Mouse (Mus musculus) CD4-positive, CD25-positive, alpha-beta regulatory T cell, adult 4 months (primary cell): ENCODE results near the gene Tpst2. TPM values are rescaled to one million over a fixed set of nuclear protein-coding genes. Genes with fewer than 3 reads are reported as not detected.

ENCODE experiments used
- ATAC-seq: one replicate; pipeline ENCODE4 v1.8.0; 2017
- polyA plus RNA-seq, 2 experiments: library from polyadenylated mRNA; unstranded; fragments of 100-300 nt; shearing (Covaris generic); gene quantifications; one replicate each; pipeline ENCODE4 v1.2.1; 2017

The Tpst2 gene
- polyA plus RNA-seq, 2 experiments from 2014 or later, result 58.0 to 61.9 TPM

- no peak for ATAC-seq
Measured at GRCm38 (mm10) chr5:112255426-112255825, 21.1 kb upstream of the Tpst2 start, which contains the start of gene Crybb1. Gene Crybb1, plus strand, starts transcription at chr5:112255815.

DNA sequence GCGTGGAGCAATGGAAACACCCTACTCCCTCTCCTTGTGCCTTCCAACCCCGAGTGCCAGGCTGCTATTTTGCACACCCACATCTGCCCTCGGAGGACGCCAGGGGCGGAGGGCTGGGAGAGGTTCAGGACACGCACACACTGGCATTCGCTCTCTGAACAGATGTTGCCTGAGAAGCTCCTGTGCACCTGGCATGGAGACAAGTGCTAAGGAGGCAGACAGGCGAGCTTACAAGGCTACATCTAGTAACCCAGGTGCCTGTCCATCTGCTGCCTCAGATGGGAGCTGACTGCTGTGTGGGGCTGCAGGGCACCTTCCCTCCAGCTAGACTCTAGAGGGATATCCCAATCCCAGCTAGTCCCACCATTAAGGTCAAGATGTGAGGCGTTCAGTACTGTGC is 20.0 kb upstream of the Tpst2 start:
- ATAC-seq, result no peak

DNA sequence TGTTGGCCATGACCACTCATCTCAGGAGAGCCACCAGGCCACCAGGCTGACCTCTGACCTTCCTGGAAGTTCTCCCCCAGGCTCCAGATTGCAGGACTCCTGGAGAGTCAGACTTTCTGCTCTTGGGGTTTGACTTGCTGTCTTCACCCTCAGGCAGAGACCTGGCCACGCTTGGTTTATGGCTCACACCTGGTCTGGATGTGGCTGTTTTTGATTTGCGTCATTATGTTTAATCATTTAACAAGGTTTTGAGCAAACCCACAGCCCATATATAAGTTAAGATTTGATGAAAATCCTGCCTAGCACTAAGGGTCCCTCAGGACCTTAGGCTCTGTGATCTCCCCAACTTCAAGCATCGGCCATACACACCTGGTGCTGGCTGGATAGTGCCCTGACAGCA is 18.6 kb upstream of the Tpst2 start:
- no peak for ATAC-seq

- ATAC-seq, result no peak
Measured at GRCm38 (mm10) chr5:112259862-112260650, 16.4 kb upstream of the Tpst2 start.

GRCm38 (mm10) chr5:112260818-112261217 is 15.7 kb upstream of the Tpst2 start:
- no peak for ATAC-seq

DNA sequence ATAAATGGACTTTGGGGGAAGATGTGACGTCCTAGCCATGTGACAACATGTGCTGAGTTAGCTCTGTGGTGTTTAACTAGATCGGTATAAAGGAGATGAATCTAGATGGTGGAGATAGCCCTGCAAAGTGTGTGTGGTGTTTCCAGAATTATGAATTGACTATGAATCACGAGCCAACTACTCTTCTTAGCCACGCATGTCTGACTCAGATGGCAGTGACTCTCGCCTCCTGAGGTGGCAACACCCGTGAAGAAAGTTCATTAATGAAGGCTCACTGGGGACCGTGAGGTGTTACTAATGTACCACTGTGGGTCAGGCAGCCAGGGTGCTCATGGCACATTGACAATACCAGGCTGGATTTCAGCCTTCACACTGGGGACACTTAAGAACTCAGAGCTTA is 12.4 kb upstream of the Tpst2 start:
- ATAC-seq, result no peak

DNA sequence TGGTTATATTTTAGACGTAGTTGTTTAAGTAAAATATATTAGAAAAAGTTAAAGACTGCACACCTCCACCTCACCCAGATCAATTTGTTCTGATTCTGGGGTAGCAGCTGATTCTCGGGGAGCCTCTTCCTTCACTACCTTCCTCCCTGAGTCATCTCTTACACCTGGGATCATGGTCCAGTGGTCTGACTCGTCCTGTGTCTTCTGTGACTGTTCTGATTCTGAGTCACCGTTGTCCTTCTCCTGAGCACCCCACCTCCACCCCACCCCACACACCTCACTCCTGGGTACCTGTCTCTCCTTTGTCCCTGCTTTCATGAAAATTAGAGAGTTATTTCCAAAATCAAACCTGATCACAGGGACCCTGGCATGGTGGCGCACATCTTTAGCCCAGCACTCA is 11.4 kb upstream of the Tpst2 start:
- ATAC-seq, result no peak

DNA sequence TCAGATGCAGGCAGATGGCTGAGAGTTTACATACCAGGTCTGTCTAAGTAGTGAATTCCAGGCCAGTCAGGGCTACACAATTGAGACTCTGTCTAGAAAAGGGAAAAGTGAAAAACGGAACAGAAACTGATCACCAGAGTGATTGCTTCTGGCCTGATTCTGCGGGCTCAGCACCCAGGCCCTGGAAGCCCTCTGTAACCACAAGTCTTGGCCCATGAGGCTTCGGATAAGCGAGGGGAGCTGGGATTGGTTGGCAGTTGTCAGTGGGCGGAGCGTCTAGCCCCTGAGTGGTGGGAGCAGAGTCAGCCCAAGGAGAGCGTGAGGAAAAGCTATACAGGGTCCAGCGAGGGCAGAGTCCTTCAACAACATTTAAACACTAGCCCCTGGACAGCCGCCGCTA is 11.0 kb upstream of the Tpst2 start:
- no peak for ATAC-seq

DNA sequence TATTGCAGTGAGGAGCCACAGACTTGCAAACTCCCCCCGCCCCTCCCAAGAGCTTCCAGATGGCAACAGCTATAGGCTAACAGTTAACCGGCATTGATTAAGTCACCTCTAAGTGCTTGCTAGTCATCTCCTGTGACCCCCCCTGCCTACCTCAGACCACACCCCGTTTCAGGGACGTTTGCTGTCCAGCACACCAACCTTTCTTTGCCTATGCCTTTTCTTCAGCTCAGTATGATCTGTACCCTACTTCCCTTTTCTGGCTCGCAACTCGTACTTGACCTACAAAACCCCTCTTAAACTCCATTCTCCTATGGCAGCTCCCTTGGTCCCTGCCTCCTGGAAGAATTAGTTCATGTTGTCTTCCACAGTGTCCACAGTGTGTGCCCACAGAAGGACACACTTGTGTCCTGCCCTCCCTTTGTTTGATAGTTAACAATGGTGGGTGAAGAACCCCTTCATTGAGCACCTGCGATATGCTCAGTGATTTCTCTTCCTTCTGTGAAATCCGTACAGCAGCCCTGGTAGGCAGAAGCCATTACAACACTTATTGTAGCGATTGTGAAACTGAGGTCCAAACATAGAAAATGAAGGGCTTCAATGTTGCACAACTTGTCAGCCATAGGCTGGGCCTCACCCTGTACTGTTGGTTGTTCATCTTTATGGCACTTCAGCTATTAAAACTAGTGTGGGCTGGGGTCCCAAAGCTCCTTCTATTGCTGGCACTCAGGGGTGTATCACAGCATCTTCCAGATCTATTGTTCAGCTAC is 10.3 kb upstream of the Tpst2 start:
- ATAC-seq, result no peak

GRCm38 (mm10) chr5:112270764-112271541 is 5.5 kb upstream of the Tpst2 start:
- ATAC-seq, result peak; percentile 53

GRCm38 (mm10) chr5:112272934-112273333 is 3.6 kb upstream of the Tpst2 start:
- ATAC-seq, result no peak

GRCm38 (mm10) chr5:112273746-112274463 is 2.6 kb upstream of the Tpst2 start:
- peak; percentile 21 for ATAC-seq

DNA sequence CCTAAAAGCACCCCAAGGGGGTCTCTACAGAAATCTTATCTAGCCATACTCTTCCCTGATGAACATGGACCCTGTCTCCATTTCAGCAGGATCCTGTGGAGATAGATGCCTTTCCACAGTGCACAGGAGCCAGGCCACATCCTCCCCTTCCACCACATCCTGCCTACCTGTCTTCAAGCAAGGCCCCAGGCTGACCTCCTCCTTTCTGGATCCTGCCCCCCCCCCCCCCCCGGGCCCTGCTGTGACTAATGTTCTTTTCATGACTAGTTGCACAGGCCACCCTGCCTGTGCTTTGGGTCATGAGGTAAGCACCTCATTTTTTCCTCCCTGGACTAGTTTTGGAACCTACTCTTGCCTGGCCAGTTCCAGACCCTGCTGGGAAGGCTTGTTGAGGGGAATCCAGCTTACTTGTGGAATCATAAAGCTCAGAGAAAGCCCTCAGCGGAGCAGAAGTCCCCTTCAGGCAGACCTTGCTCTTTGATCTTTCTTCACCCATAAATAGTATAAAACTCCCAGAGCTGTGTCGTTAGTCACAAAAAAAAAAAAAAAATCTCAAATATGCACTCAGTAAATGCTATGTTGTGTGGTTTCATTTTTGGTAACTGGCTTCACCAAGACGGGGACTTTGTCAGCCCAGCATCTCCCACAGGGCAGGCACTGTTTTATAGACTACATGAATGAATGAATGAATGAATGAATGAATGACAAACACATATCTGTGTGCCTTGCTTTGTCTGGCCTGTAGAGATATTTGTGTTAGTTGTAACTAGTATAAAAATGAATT is 1.3 kb upstream of the Tpst2 start:
- ATAC-seq, result peak; percentile 5

- peak; percentile 1 for ATAC-seq
Measured at GRCm38 (mm10) chr5:112276907-112277348, 437 bp downstream of the Tpst2 start.

- no peak for ATAC-seq
Measured at GRCm38 (mm10) chr5:112277906-112278470, 1.5 kb downstream of the Tpst2 start.

- ATAC-seq, result no peak
Measured at GRCm38 (mm10) chr5:112279181-112280021, 2.9 kb downstream of the Tpst2 start.

DNA sequence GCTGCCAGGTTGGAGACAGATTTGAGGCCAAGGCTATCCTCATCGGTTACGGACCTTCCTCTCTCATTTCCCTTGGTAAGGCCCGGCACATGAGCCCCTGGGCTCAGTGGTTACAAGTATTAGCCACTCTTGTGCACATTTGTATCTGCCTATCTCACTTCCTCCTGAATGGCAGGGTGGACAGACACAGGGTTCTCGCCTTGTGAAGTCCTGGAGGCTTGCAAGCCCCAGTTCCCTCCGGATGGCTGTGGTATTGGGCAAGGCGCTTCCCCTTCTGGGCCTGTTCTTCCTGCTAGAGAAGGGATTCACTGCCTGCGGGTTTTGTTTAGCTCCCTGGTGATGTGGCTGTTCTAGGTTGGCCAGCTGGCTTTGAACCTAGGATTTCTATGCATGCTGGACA is 3.7 kb downstream of the Tpst2 start:
- no peak for ATAC-seq

GRCm38 (mm10) chr5:112280863-112281660 is 4.6 kb downstream of the Tpst2 start:
- no peak for ATAC-seq

- ATAC-seq, result no peak
Measured at GRCm38 (mm10) chr5:112281676-112282075, 5.2 kb downstream of the Tpst2 start.
